Mouse (Mus musculus) cortical plate, adult 2 months (tissue): ENCODE measurements at regions not wholly inside any gene's neighbourhood (a gene's known extent, or its start where the extent isn't known, plus 50 kb on each side); places are given as distances from the start of the nearest gene placed in this dataset.

Source experiments
- H3K27ac ChIP-seq: fragments of 200-500 bp; 2 replicates; pipeline ENCODE4 v1.5.1; 2012; ENCODE audit warnings: low read length, control low read depth, inconsistent platforms; ENCODE audit not compliant: insufficient read depth
- H3K4me1 ChIP-seq: fragments of 200-500 bp; 2 replicates; pipeline ENCODE4 v1.6.1; 2011; ENCODE audit warnings: low read length; ENCODE audit not compliant: control insufficient read depth, insufficient read depth
- H3K4me3 ChIP-seq: fragments of 200-500 bp; 2 replicates; pipeline ENCODE4 v1.5.1; 2011; ENCODE audit warnings: mild to moderate bottlenecking, low read length, control low read depth; ENCODE audit not compliant: insufficient read depth
- CTCF ChIP-seq: fragments of 200-500 bp; IDR thresholded peaks from 2 replicates; pipeline ENCODE4 v1.5.1; 2011; ENCODE audit warnings: mild to moderate bottlenecking, control low read depth, low read length; ENCODE audit not compliant: insufficient read depth; ENCODE audit errors: extremely low read depth
- POLR2A ChIP-seq: fragments of 200-500 bp; IDR thresholded peaks from 2 replicates; pipeline ENCODE4 v1.6.1; 2011; ENCODE audit warnings: mild to moderate bottlenecking, low read length, control low read depth; ENCODE audit not compliant: insufficient read depth; ENCODE audit errors: extremely low read depth

- Histone ChIP-seq H3K4me3 (no peak overlapping the region), H3K27ac (no peak overlapping the region), H3K4me1 (no peaks in the 10 kb centered on the region)
- TF ChIP-seq POLR2A (no peak), CTCF (no peak)
Observed at GRCm38 (mm10) chr5:53378106-53378505, 87.8 kb upstream of the Rbpj start.

GRCm38 (mm10) chr5:53378599-53378998 lies 87.4 kb upstream of the Rbpj start:
- Histone ChIP-seq H3K4me3 (no peak overlapping the region), H3K4me1 (no peaks in the 10 kb centered on the region), H3K27ac (no peak overlapping the region)
- TF ChIP-seq CTCF = no peak
- no peak for TF ChIP-seq POLR2A

GRCm38 (mm10) chr5:53379612-53380011 lies 86.3 kb upstream of the Rbpj start:
- no peak for TF ChIP-seq POLR2A
- no peak for TF ChIP-seq CTCF
- no peak overlapping the region for H3K27ac ChIP-seq

GRCm38 (mm10) chr5:53380203-53380602 lies 85.7 kb upstream of the Rbpj start:
- Histone ChIP-seq H3K27ac (no peak overlapping the region), H3K4me1 (no peaks in the 10 kb centered on the region), H3K4me3 (no peak overlapping the region)
- no peak for TF ChIP-seq POLR2A
- no peak for TF ChIP-seq CTCF

More at GRCm38 (mm10) chr5:53379612-53380011, 86.3 kb upstream of the Rbpj start:
- Histone ChIP-seq H3K4me3 (no peak overlapping the region), H3K4me1 (no peaks in the 10 kb centered on the region)

GRCm38 (mm10) chr5:53381492-53382199 lies 84.3 kb upstream of the Rbpj start:
- TF ChIP-seq CTCF (peak; percentile 32; the same call in 1 of the 2 replicates), POLR2A (no peak)
- Histone ChIP-seq H3K4me1 (no peaks in the 10 kb centered on the region), H3K4me3 (no peak overlapping the region), H3K27ac (no peak overlapping the region)

- H3K27ac ChIP-seq = no peak overlapping the region
- H3K4me1 ChIP-seq = no peaks in the 10 kb centered on the region
- no peak overlapping the region for H3K4me3 ChIP-seq
- no peak for TF ChIP-seq POLR2A
- TF ChIP-seq CTCF = no peak
Observed at GRCm38 (mm10) chr5:53384026-53384425, 81.9 kb upstream of the Rbpj start.

- TF ChIP-seq POLR2A (no peak), CTCF (no peak)
Observed at GRCm38 (mm10) chr5:53385513-53386148, 80.3 kb upstream of the Rbpj start.

GRCm38 (mm10) chr5:53393571-53393970 lies 72.4 kb upstream of the Rbpj start:
- TF ChIP-seq CTCF (no peak), POLR2A (no peak)
- no peak overlapping the region for H3K27ac ChIP-seq
- no peak overlapping the region for H3K4me3 ChIP-seq
- H3K4me1 ChIP-seq = no peaks in the 10 kb centered on the region

More at GRCm38 (mm10) chr5:53385513-53386148, 80.3 kb upstream of the Rbpj start:
- Histone ChIP-seq H3K4me3 (no peak overlapping the region), H3K27ac (no peak overlapping the region), H3K4me1 (no peaks in the 10 kb centered on the region)

- Histone ChIP-seq H3K27ac (no peak overlapping the region), H3K4me3 (no peak overlapping the region), H3K4me1 (no peaks in the 10 kb centered on the region)
- no peak for TF ChIP-seq CTCF
- no peak for TF ChIP-seq POLR2A
Observed at GRCm38 (mm10) chr5:53394560-53394959, 71.4 kb upstream of the Rbpj start.
